Mouse (Mus musculus): Measurements from ENCODE around the gene Cpne4. TPM values are rescaled to one million over a fixed set of nuclear protein-coding genes. Genes with fewer than 3 reads are reported as not detected.
A peak's percentile ranks its signal among the peaks of the same experiment; 100 is the strongest.

Cpne4 gene
- total RNA-seq, 1 experiment from 2014 or later = not detected

DNA sequence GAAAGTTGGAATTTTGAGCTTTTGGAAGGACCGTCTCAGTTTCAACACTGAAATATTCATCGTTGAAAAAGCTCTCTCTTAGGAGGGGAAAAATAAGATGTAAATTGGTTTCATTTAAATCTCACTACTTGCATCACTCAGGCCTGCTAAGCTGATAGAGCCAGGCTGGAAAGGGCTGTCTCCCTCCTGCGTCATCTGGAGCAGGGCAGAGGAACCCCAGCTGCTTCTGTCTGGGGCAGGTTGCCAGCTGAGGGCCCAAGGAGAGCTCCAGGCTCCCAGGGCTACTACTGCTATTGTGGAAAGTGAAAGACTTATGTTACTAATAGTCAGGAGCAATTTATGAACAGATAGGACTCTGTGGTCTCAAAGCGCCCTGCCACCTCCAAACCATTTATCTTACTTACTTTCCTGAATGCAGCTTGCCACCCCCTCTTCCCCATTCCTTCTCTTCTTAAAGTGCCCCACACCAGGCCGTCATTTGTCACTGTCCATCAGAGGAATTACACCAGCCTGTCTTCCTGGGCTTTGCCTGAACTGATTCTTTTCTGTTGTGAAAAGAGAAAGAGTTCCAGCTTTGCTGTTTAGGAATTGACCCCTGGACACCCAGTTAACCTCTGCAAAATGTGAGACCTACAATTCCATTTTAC lies 99.4 kb downstream of the Cpne4 start:
- no peak for ATAC-seq (replicated peaks in 1 of 2; ENCODE audit: insufficient read depth in 1 of 2, low FRiP score in 2 of 2, low TSS enrichment in 1 of 2, low read depth in 1 of 2, poor library complexity in 2 of 2, severe bottlenecking in 2 of 2)

DNA sequence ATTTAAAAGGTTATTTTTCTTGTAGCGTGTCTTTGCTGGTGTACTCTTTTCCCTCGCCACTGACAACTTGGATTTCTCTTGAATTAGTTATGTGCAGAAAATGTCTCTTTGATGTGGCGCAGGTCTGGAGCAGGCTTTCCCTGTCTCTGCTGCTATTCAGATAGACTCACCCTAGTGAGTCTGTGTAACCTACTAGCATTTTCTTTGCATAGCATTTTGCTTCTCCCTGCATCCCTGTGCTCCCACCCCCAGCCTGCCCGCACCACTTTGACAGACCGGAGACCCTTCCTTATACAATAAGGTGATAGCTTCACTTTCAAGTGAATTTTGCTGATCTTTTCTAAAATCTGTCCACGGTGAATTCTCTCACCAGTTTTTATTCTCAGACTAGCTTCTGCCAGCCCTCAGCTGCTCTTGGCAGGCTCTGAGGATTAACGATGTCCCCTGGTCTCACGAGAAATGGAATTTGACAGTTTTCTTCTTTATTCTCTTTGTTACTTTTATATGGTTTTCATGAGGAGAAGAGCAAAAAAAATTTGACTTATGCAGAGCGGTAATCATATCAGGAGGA lies 105.7 kb downstream of the Cpne4 start:
- ATAC-seq (replicated peaks in 1 of 2; ENCODE audit: insufficient read depth in 1 of 2, low FRiP score in 2 of 2, low TSS enrichment in 1 of 2, low read depth in 1 of 2, poor library complexity in 2 of 2, severe bottlenecking in 2 of 2) = no peak

GRCm38 (mm10) chr9:104659758-104660157 lies 112.7 kb downstream of the Cpne4 start:
- no peak for ATAC-seq (replicated peaks in 1 of 2; ENCODE audit: insufficient read depth in 1 of 2, low FRiP score in 2 of 2, low TSS enrichment in 1 of 2, low read depth in 1 of 2, poor library complexity in 2 of 2, severe bottlenecking in 2 of 2)

GRCm38 (mm10) chr9:104676665-104677064 lies 129.6 kb downstream of the Cpne4 start:
- ATAC-seq (replicated peaks in 1 of 2; ENCODE audit: insufficient read depth in 1 of 2, low FRiP score in 2 of 2, low TSS enrichment in 1 of 2, low read depth in 1 of 2, poor library complexity in 2 of 2, severe bottlenecking in 2 of 2) = no peak

DNA sequence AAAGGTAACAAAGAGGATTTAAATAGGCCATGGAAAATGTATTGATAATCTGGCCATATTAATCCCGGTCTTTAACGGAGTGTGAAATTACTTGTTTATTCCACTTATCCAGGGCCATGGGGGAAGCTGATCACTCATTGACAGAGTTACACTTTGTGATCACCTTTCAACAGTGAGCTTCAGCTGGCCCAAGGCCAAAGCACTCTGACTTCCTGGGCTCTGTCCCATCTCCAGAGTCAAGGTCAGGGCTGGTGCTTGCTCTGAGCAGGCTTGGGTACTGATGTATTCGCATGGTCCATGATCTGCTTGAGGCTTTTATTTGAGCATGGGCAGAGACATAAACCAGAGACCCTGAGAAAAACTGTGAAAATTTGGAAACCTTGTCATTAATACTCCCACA lies 131.5 kb downstream of the Cpne4 start:
- ATAC-seq (replicated peaks in 1 of 2; ENCODE audit: insufficient read depth in 1 of 2, low FRiP score in 2 of 2, low TSS enrichment in 1 of 2, low read depth in 1 of 2, poor library complexity in 2 of 2, severe bottlenecking in 2 of 2) = no peak

DNA sequence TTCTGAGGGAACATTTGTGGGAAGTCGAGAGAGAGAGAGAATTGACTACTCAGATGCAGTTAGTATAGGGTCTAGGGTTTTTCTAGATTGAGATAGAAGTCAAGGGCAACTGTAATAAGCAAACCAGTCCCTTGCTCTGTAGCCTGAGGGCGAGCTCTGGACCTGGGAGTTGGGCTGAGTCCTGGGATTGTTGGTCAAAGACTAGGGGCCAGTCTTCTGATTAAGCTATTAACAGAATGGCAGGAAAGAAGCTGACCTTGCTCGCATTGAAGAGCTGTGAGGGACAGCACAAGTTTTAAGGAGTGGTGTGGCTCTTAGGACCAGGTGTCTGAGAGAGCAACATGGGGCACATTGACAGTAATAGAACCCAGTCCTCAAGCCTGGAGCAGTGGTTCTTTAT lies 140.0 kb downstream of the Cpne4 start:
- no peak for ATAC-seq (replicated peaks in 1 of 2; ENCODE audit: insufficient read depth in 1 of 2, low FRiP score in 2 of 2, low TSS enrichment in 1 of 2, low read depth in 1 of 2, poor library complexity in 2 of 2, severe bottlenecking in 2 of 2)

- ATAC-seq (replicated peaks in 1 of 2; ENCODE audit: insufficient read depth in 1 of 2, low FRiP score in 2 of 2, low TSS enrichment in 1 of 2, low read depth in 1 of 2, poor library complexity in 2 of 2, severe bottlenecking in 2 of 2) = no peak
Observed at GRCm38 (mm10) chr9:104693145-104693544, 146.1 kb downstream of the Cpne4 start.

DNA sequence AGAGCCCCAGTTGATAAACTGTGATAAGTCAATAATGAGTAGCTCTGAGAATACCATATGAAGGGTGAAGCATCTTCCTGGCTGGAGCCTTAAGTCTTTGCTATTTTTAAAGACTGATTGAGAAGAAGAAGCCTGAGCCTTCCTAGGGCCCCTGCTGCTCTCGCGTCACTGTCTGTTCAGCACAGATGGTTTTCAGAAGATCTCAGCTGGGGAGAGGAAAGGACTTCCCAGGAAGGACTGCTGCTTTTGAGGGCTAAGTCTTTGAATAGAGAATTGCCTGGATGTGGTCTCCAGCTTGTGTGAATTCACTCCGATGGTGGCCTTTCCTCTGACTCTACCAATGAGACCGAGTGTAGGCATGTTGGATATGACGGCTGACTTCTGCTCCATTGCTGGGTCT lies 163.7 kb downstream of the Cpne4 start:
- no peak for ATAC-seq (replicated peaks in 1 of 2; ENCODE audit: insufficient read depth in 1 of 2, low FRiP score in 2 of 2, low TSS enrichment in 1 of 2, low read depth in 1 of 2, poor library complexity in 2 of 2, severe bottlenecking in 2 of 2)

- ATAC-seq (replicated peaks in 1 of 2; ENCODE audit: insufficient read depth in 1 of 2, low FRiP score in 2 of 2, low TSS enrichment in 1 of 2, low read depth in 1 of 2, poor library complexity in 2 of 2, severe bottlenecking in 2 of 2) = no peak
Observed at GRCm38 (mm10) chr9:104725311-104725710, 178.2 kb downstream of the Cpne4 start.

- no peak for ATAC-seq (replicated peaks in 1 of 2; ENCODE audit: insufficient read depth in 1 of 2, low FRiP score in 2 of 2, low TSS enrichment in 1 of 2, low read depth in 1 of 2, poor library complexity in 2 of 2, severe bottlenecking in 2 of 2)
Observed at GRCm38 (mm10) chr9:104742661-104743380, 195.7 kb downstream of the Cpne4 start.

GRCm38 (mm10) chr9:104755519-104755918 lies 208.4 kb downstream of the Cpne4 start:
- ATAC-seq (replicated peaks in 1 of 2; ENCODE audit: insufficient read depth in 1 of 2, low FRiP score in 2 of 2, low TSS enrichment in 1 of 2, low read depth in 1 of 2, poor library complexity in 2 of 2, severe bottlenecking in 2 of 2) = no peak

- no peak for ATAC-seq (replicated peaks in 1 of 2; ENCODE audit: insufficient read depth in 1 of 2, low FRiP score in 2 of 2, low TSS enrichment in 1 of 2, low read depth in 1 of 2, poor library complexity in 2 of 2, severe bottlenecking in 2 of 2)
Observed at GRCm38 (mm10) chr9:104760031-104760430, 212.9 kb downstream of the Cpne4 start.

DNA sequence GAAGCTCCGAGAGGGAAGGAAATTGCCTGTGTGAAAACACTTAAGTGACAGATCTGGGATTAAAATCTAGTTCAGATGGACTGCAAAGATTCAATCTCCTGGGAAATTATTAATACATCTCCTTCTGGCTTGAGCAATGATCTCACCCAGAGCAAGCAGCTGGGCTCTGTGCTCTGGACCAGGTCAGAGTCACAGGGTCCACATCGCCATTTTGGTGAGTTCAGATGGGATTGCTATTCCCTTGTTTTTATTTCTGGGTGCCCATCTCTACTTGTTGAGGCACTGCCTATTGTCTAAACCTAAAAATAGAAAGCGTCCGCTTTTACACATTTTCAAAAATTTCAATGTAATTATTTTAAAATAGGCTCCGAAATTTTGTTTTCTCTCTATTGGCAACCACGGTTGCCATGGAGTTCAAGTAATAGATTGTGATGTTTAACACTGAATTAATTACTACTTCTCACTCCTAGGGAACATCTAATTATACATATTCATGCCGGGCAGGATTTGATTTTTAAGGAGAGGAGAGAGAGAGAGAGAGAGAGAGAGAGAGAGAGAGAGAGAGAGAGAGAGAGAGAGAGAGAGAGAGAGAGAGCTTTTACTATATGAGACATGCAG lies 229.2 kb downstream of the Cpne4 start:
- no peak for ATAC-seq (replicated peaks in 1 of 2; ENCODE audit: insufficient read depth in 1 of 2, low FRiP score in 2 of 2, low TSS enrichment in 1 of 2, low read depth in 1 of 2, poor library complexity in 2 of 2, severe bottlenecking in 2 of 2)

DNA sequence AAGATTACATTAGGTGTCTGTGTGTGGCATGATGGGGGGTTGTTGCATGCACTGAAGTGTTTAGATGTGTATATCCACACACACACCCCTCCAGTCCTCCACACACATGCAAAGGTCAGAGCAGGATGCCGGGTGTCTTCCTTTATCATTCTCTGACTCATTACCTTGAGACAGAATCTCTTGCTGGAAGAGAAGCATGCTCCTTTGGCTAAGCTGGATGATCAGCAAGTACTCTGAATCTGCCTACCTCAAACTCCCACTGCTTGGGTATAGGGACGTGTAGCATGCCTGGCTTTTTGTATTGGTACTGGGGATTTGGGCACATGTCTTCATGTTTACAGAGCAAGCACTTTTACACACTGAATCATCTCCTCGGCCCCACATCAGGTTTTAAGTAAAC lies 230.0 kb downstream of the Cpne4 start:
- no peak for ATAC-seq (replicated peaks in 1 of 2; ENCODE audit: insufficient read depth in 1 of 2, low FRiP score in 2 of 2, low TSS enrichment in 1 of 2, low read depth in 1 of 2, poor library complexity in 2 of 2, severe bottlenecking in 2 of 2)

GRCm38 (mm10) chr9:104777780-104778179 lies 230.7 kb downstream of the Cpne4 start:
- ATAC-seq (replicated peaks in 1 of 2; ENCODE audit: insufficient read depth in 1 of 2, low FRiP score in 2 of 2, low TSS enrichment in 1 of 2, low read depth in 1 of 2, poor library complexity in 2 of 2, severe bottlenecking in 2 of 2) = no peak

DNA sequence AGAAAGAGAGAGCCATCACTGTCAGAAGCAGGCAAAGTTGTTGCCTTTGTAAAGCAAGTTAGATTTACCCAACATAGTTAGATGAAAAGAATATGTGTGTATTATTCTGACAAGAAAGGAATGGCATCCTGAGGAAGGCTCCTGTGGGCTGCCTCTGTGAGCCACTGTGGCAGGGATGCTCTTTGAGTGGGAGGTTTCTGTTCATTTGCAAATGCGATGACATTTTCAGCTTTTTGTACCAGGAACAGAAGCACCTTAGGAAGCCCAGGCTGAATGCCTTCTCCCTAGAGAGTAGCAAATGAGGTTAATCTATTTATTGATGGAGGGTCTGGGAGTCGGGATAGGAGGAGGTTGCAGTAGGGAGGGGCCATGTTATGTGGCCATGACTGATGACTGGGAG lies 249.5 kb downstream of the Cpne4 start:
- ATAC-seq (replicated peaks in 1 of 2; ENCODE audit: insufficient read depth in 1 of 2, low FRiP score in 2 of 2, low TSS enrichment in 1 of 2, low read depth in 1 of 2, poor library complexity in 2 of 2, severe bottlenecking in 2 of 2) = no peak

- no peak for ATAC-seq (replicated peaks in 1 of 2; ENCODE audit: insufficient read depth in 1 of 2, low FRiP score in 2 of 2, low TSS enrichment in 1 of 2, low read depth in 1 of 2, poor library complexity in 2 of 2, severe bottlenecking in 2 of 2)
Observed at GRCm38 (mm10) chr9:104804776-104805175, 257.7 kb downstream of the Cpne4 start.

DNA sequence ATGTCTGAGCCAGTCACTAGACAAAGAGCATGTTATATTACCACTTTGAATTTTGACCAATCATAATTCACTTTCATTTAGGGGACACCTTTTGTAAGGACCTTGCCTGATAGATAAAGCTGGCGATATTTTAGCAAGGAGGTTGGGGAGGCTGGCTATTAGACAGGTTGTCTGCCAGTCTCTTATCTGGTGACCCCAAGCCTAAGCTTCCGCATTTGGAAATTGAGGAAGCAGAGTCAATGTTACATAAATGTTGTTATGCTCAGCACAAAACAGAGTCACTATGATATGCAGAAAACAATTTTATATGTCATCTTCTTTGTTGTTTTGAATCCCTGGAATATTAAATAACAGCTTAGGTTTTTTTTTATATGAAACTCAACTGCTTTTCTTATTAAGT lies 267.6 kb downstream of the Cpne4 start:
- peak; percentile 48 to 85; a peak in 3 of 4 replicates for ATAC-seq (replicated peaks in 1 of 2; ENCODE audit: insufficient read depth in 1 of 2, low FRiP score in 2 of 2, low TSS enrichment in 1 of 2, low read depth in 1 of 2, poor library complexity in 2 of 2, severe bottlenecking in 2 of 2)

Measured in hematopoietic stem cell, adult 5-6 weeks (primary cell).